Mouse (Mus musculus) intestine, embryonic 14.5 days (tissue): Measurements from ENCODE around the gene Hltf. TPM values are rescaled to one million over a fixed set of nuclear protein-coding genes. Genes with fewer than 3 reads are reported as not detected.

ENCODE experiments used
- ATAC-seq: fragments of 200-750 bp; cut with Nextera tagmentation; replicated peaks from 2 replicates; pipeline ENCODE4 v1.8.0; 2017; ENCODE audit warnings: low read depth, moderate number of reproducible peaks, moderate TSS enrichment, moderate library complexity; ENCODE audit not compliant: low FRiP score, low TSS enrichment
- DNase-seq: peaks from one replicate; pipeline ENCODE4 v3.0.0-alpha.2; 2018; ENCODE audit warnings: low spot score
- H3K27ac ChIP-seq: fragments of 300-500 bp; sonication (generic); 2 replicates; pipeline ENCODE4 v1.5.1; 2014; ENCODE audit warnings: low read depth, mild to moderate bottlenecking, control low read depth
- H3K27me3 ChIP-seq: fragments of 300-500 bp; sonication (generic); replicated peaks from 2 replicates; pipeline ENCODE4 v1.6.1; 2014; ENCODE audit warnings: low read length, control low read depth; ENCODE audit not compliant: control insufficient read depth, insufficient read depth
- H3K36me3 ChIP-seq: fragments of 300-500 bp; sonication (generic); 2 replicates; pipeline ENCODE4 v1.6.1; 2014; ENCODE audit warnings: low read length, control low read depth; ENCODE audit not compliant: control insufficient read depth, insufficient read depth
- H3K4me1 ChIP-seq: fragments of 300-500 bp; sonication (generic); replicated peaks from 2 replicates; pipeline ENCODE4 v1.6.1; 2014; ENCODE audit warnings: low read length, control low read depth, mixed read lengths; ENCODE audit not compliant: control insufficient read depth, insufficient read depth
- H3K4me2 ChIP-seq: fragments of 300-500 bp; sonication (generic); 2 replicates; pipeline ENCODE4 v1.6.1; 2014; ENCODE audit warnings: low read length
- H3K4me3 ChIP-seq: fragments of 300-500 bp; sonication (generic); 2 replicates; pipeline ENCODE4 v1.5.1; 2014; ENCODE audit warnings: low read depth, low read length, control low read depth, mixed read lengths
- H3K9ac ChIP-seq: fragments of 300-500 bp; sonication (generic); 2 replicates; pipeline ENCODE4 v1.6.1; 2014; ENCODE audit warnings: mild to moderate bottlenecking, low read length
- H3K9me3 ChIP-seq: fragments of 300-500 bp; sonication (generic); 2 replicates; pipeline ENCODE4 v1.6.1; 2016; ENCODE audit warnings: low read length, control low read depth; ENCODE audit not compliant: control insufficient read depth
- WGBS: fragments of 180-500 bp; shearing (Covaris S2); extraction: QIAGEN DNeasy Blood & Tissue Kit; methylation state at CpG from one replicate; pipeline ENCODE4 v1.1.7; 2014; 5-methylcytosine and 5-hydroxymethylcytosine counted together
- polyA plus RNA-seq: library from polyadenylated mRNA; unstranded; fragments of >200 nt; fragmentation: Nextera tagmentation; extraction: Ambion mirVana; gene quantifications from 2 replicates; pipeline ENCODE4 v1.2.1, GENCODE M21; 2014

The Hltf gene
- polyA plus RNA-seq, 1 experiment from 2014 or later = 20.6 TPM

- ATAC-seq (no peak), DNase-seq (no peak)
- WGBS = 43% methylated on average over 2 of the region's 2 CpGs
- H3K9ac ChIP-seq = no peak overlapping the region
- no peak overlapping the region for H3K4me2 ChIP-seq
- no peaks in the 10 kb centered on the region for H3K27me3 ChIP-seq
- no peak overlapping the region for H3K4me3 ChIP-seq
- peaks cover 20% of the 10 kb centered on the region for H3K36me3 ChIP-seq
- 0 out of 2 replicates have a peak, but pooled peaks cover 5% of the 10 kb centered on the region for H3K4me1 ChIP-seq
- H3K27ac ChIP-seq = no peak overlapping the region
- H3K9me3 ChIP-seq = no peaks in the 10 kb centered on the region
Observed at GRCm38 (mm10) chr3:20144401-20144800, 86.8 kb downstream of the Hltf start.

DNA sequence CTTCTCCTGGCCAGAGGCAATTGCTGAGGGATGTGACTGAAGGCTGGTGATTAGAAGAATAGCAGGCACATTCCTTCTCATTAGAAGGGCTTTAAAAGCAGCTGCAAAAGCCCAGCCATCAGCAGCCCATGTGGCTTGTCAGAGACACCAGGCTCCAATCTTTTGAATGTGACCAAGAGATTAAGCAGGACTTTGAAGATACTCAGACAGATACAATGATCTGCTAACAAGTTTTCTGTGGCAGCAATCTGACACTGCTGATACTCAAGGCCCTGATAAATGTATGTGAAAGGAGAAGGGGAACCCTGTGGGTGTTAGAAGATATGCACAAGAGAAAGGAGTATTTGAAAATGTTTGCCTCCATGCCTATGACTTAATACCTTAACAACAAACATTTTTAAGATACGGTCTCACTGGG is 88.1 kb downstream of the Hltf start:
- DNase-seq (no peak), ATAC-seq (no peak)
- Histone ChIP-seq H3K9me3 (no peaks in the 10 kb centered on the region), H3K27me3 (no peaks in the 10 kb centered on the region), H3K9ac (no peak overlapping the region), H3K4me2 (no peak overlapping the region), H3K4me1 (0 out of 2 replicates have a peak, but pooled peaks cover 5% of the 10 kb centered on the region), H3K4me3 (no peak overlapping the region), H3K27ac (no peak overlapping the region), H3K36me3 (peaks cover 30% of the 10 kb centered on the region)
- 68% methylated on average over 1 of the region's 1 CpGs for WGBS

DNA sequence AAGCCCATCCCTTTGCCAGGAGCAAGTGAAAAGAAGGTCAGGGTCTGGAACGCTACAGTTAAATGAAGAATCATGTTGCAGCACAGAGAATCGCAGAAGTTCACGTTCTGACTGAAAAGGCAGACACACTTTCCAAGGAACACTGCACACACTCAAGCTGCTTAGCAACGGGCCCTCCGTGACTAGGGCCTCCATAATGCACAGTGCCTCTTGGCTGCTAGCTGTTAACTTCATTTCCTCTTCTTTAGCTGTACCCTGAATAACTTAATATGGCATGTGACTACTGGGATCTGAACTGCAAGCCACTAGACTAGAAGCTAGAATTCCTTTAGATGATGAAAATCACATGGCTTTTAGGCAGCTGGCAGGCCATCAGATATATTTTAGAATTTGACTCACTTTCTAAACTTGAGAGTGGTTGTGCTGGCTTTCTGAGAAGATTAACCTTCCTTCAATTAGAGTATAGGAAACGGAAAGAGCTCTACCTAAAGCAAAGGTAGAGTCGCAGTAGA is 89.3 kb downstream of the Hltf start:
- DNase-seq (no peak), ATAC-seq (no peak)
- 74% methylated on average over 7 of the region's 7 CpGs for WGBS
- H3K4me2 ChIP-seq = no peak overlapping the region
- H3K4me1 ChIP-seq = no peaks in the 10 kb centered on the region
- no peak overlapping the region for H3K4me3 ChIP-seq
- H3K27me3 ChIP-seq = no peaks in the 10 kb centered on the region
- no peaks in the 10 kb centered on the region for H3K9me3 ChIP-seq
- peaks cover 30% of the 10 kb centered on the region for H3K36me3 ChIP-seq
- no peak overlapping the region for H3K27ac ChIP-seq
- H3K9ac ChIP-seq = no peak overlapping the region

GRCm38 (mm10) chr3:20147647-20148046 is 90.0 kb downstream of the Hltf start:
- Histone ChIP-seq H3K4me3 (no peak overlapping the region), H3K9me3 (no peaks in the 10 kb centered on the region), H3K27me3 (no peaks in the 10 kb centered on the region), H3K36me3 (peaks cover 30% of the 10 kb centered on the region), H3K27ac (no peak overlapping the region), H3K9ac (no peak overlapping the region), H3K4me2 (no peak overlapping the region), H3K4me1 (no peaks in the 10 kb centered on the region)
- WGBS = 86% methylated on average over 5 of the region's 5 CpGs
- no peak for ATAC-seq
- DNase-seq = no peak

- Histone ChIP-seq H3K4me3 (no peak overlapping the region), H3K4me2 (no peak overlapping the region), H3K4me1 (peaks cover 4% of the 10 kb centered on the region; the same call in 1 of the 2 replicates), H3K27me3 (no peaks in the 10 kb centered on the region), H3K36me3 (peaks cover 30% of the 10 kb centered on the region), H3K9me3 (no peaks in the 10 kb centered on the region), H3K27ac (no peak overlapping the region), H3K9ac (no peak overlapping the region)
- WGBS = 62% methylated on average over 2 of the region's 2 CpGs
- ATAC-seq = no peak
- no peak for DNase-seq
Observed at GRCm38 (mm10) chr3:20150511-20150910, 92.9 kb downstream of the Hltf start.

- ATAC-seq (no peak), DNase-seq (no peak)
- Histone ChIP-seq H3K9ac (no peak overlapping the region), H3K27ac (no peak overlapping the region), H3K27me3 (no peaks in the 10 kb centered on the region), H3K4me3 (no peak overlapping the region), H3K36me3 (peaks cover 30% of the 10 kb centered on the region), H3K4me2 (no peak overlapping the region), H3K4me1 (peaks cover 4% of the 10 kb centered on the region; the same call in 1 of the 2 replicates), H3K9me3 (no peaks in the 10 kb centered on the region)
- WGBS = 91% methylated on average over 3 of the region's 3 CpGs
Observed at GRCm38 (mm10) chr3:20151651-20152050, 94.0 kb downstream of the Hltf start.

DNA sequence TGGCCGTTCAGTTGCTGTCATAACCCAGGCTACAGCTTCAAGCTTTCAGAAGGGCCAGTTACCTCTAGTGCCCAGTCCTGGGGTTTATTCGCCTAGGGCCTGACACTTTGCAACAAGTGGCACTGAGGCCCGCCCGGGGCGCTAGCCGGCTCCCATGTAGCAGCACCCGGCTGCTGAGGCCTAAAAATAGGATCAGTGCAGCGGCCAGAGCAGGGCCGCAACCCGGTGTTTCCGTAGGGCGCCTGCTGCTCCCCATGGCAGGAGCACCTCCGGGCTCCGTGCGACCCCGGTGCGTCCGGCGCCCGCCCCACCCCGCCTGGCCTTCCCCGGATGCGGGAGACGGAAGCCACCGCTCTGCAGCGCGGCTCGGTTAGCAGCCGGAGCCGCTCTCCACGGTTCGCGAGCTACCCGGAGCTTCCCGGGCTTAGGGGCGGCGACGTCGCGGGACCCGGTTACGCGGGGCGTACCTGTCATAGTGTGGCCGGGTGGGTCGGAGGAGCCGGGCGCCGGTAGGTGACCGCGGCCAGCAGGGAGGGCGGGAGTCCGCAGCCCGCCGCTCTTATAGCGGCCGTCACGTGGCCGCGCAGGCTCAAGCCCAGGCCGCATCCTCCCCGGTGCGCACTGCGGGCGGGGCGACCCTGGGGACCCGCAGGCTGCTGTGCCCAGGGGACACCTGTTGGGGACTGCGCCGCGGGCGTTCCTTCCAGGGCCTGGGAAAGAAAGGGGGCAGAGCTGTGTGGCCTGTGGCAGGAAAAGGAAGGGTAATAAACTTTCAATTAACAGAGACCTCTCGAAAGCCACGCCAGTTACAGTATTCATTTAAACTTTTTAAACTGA is 97.1 kb downstream of the Hltf start, which contains the start of gene Gyg:
Gene Gyg (minus strand): TSS at position 787 of the 837 bp plus-strand sequence.
- Histone ChIP-seq H3K4me2 (peak within 1 kb of the TSS; percentile 74), H3K9me3 (peaks cover 4% of the 10 kb centered on the region; the same call in 1 of the 2 replicates), H3K4me3 (peak within 1 kb of the TSS; percentile 77), H3K4me1 (peaks cover 4% of the 10 kb centered on the region; the same call in 1 of the 2 replicates), H3K9ac (peak within 1 kb of the TSS; percentile 83), H3K27me3 (no peaks in the 10 kb centered on the region), H3K36me3 (peaks cover 6% of the 10 kb centered on the region), H3K27ac (peak within 1 kb of the TSS; percentile 33; the same call in 1 of the 2 replicates)
- peak; percentile 86 for DNase-seq
- whole genome bisulfite sequencing = under 1% methylated on average over 71 of the region's 73 CpGs
- peak; percentile 95 for ATAC-seq

DNA sequence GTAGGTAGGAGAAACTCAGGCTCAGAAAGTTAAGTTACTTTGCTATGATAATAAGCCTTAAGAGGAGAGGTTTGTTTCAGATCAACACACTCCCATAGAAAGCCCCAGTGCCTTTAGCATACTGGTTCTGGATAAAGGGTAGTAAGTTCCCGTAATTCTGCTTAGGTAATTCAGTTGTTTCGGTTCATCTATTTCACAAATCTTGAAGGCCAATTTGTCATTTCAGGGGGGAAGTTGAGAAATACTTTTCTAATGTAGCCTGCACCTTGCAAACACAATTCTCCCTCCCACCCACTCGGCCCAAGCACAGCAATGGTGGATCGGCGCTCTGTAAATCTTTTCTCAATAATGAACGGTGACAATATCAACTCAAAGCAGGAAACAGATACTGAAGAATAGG is 97.9 kb downstream of the Hltf start:
- no peak for DNase-seq
- Histone ChIP-seq H3K27me3 (no peaks in the 10 kb centered on the region), H3K4me1 (peaks cover 4% of the 10 kb centered on the region; the same call in 1 of the 2 replicates), H3K36me3 (no peaks in the 10 kb centered on the region), H3K4me2 (peak overlapping the region; percentile 74), H3K9me3 (peaks cover 4% of the 10 kb centered on the region; the same call in 1 of the 2 replicates), H3K27ac (no peak overlapping the region), H3K9ac (no peak overlapping the region), H3K4me3 (peak overlapping the region; percentile 77; the same call in 1 of the 2 replicates)
- ATAC-seq = no peak
- WGBS = 81% methylated on average over 6 of the region's 6 CpGs
